Mouse (Mus musculus) layer of hippocampus, adult 8-10 months (tissue): ENCODE data around the gene Ncr1. TPM values are rescaled to one million over a fixed set of nuclear protein-coding genes. Genes with fewer than 3 reads are reported as not detected.
"Not testable (repeated sequence)": the region's sequence is repeated elsewhere in the genome, so short reads cannot be mapped to it uniquely, and the experiment has no call there.

Experiments
- DNase-seq, 2 experiments: peaks; one replicate each; pipeline ENCODE4 v3.0.0; 2022; ENCODE audit warnings: low spot score in 2 of 2
- microRNA-seq, 2 experiments: library from miRNA; unstranded; fragments of <30 nt; microRNA quantifications; one replicate each; pipeline ENCODE4 v1.2.0; 2022
- total RNA-seq, 4 experiments: library from RNA; stranded (reverse); gene quantifications; 2 replicates each; pipeline ENCODE4 v1.2.4; 2022

Ncr1 gene
- total RNA-seq = not detected

GRCm38 (mm10) chr7:4337509-4337908 lies at the start of gene Ncr1:
TSS of gene Ncr1 (plus strand) at chr7:4337724.
- DNase-seq = no peak

GRCm38 (mm10) chr7:4292638-4293037 lies 44.9 kb upstream of the Ncr1 start:
- no peak for DNase-seq

- DNase-seq = no peak
Measured at GRCm38 (mm10) chr7:4297189-4297588, 40.3 kb upstream of the Ncr1 start.

GRCm38 (mm10) chr7:4300166-4300565 lies 37.4 kb upstream of the Ncr1 start:
- DNase-seq = no peak

- DNase-seq = no peak
Measured at GRCm38 (mm10) chr7:4303457-4303856, 34.1 kb upstream of the Ncr1 start.

GRCm38 (mm10) chr7:4313109-4313508 lies 24.4 kb upstream of the Ncr1 start:
- DNase-seq = not testable (repeated sequence)

- DNase-seq = not testable (repeated sequence)
Measured at GRCm38 (mm10) chr7:4313531-4313930, 24.0 kb upstream of the Ncr1 start.

GRCm38 (mm10) chr7:4323301-4323700 lies 14.2 kb upstream of the Ncr1 start:
- DNase-seq = no peak

- no peak for DNase-seq
Measured at GRCm38 (mm10) chr7:4373521-4373920, 36.0 kb downstream of the Ncr1 start.

Small RNA genes within 50 kb of the gene (microRNA-seq; reads per million reads assigned to microRNA genes)
- gene Gm24752 (0 reads per million in 2 experiments), gene Gm25349 (0 reads per million in 2 experiments)

Other genes starting within 250 kb of the Ncr1 start
- 100 to 1,000 TPM; 459 to 552 (median 528) TPM for gene Ttyh1, start 218.3 kb upstream of the Ncr1 start, total RNA-seq
- 100 to 1,000 TPM; 173 to 209 (median 190) TPM for gene Leng8, start 200.7 kb upstream of the Ncr1 start, total RNA-seq
- gene Leng9, start 187.3 kb upstream of the Ncr1 start, total RNA-seq = 1 to 10 TPM; 5.1 to 6.8 (median 5.7) TPM
- gene Cdc42ep5, start 172.9 kb upstream of the Ncr1 start, total RNA-seq = 1 to 10 TPM in 2 of 4 experiments, under 1 TPM in 1, not detected in 1; 0.89 to 1.3 (median 1.1) TPM
- under 1 TPM in 1 of 4 experiments, not detected in 3; 0.50 TPM for gene Lilra5, start 100.0 kb upstream of the Ncr1 start, total RNA-seq
- under 1 TPM in 1 of 4 experiments, not detected in 3; 0.51 TPM for gene Gp6, start 60.0 kb downstream of the Ncr1 start, total RNA-seq
- gene Rdh13, start 107.9 kb downstream of the Ncr1 start, total RNA-seq = 10 to 100 TPM; 27.0 to 31.7 (median 30.2) TPM
- gene Eps8l1, start 123.0 kb downstream of the Ncr1 start, total RNA-seq = 1 to 10 TPM; 6.1 to 9.1 (median 6.2) TPM
- gene Ppp1r12c, start 164.0 kb downstream of the Ncr1 start, total RNA-seq = 100 to 1,000 TPM; 143 to 158 (median 147) TPM
- gene Tnnt1, start 178.7 kb downstream of the Ncr1 start, total RNA-seq = 1 to 10 TPM; 1.3 to 4.0 (median 2.0) TPM
- 1 to 10 TPM in 1 of 4 experiments, not detected in 3; 1.3 TPM for gene Tnni3, start 186.5 kb downstream of the Ncr1 start, total RNA-seq
- gene Dnaaf3, start 194.7 kb downstream of the Ncr1 start, total RNA-seq = 1 to 10 TPM in 1 of 4 experiments, under 1 TPM in 2, not detected in 1; 0.77 to 1.6 (median 0.96) TPM
- 100 to 1,000 TPM; 180 to 219 (median 211) TPM for gene Syt5, start 209.8 kb downstream of the Ncr1 start, total RNA-seq